Mouse (Mus musculus): ENCODE measurements around the gene Gm20767. TPM values are rescaled to one million over a fixed set of nuclear protein-coding genes. Genes with fewer than 3 reads are reported as not detected.
"Not testable (repeated sequence)": the region's sequence is repeated elsewhere in the genome, so short reads cannot be mapped to it uniquely, and the experiment has no call there.

Gene Gm20767
- polyA plus RNA-seq (2015; fragmentation: Nextera tagmentation; extraction: Ambion mirVana): not detected in 2 replicates

DNA sequence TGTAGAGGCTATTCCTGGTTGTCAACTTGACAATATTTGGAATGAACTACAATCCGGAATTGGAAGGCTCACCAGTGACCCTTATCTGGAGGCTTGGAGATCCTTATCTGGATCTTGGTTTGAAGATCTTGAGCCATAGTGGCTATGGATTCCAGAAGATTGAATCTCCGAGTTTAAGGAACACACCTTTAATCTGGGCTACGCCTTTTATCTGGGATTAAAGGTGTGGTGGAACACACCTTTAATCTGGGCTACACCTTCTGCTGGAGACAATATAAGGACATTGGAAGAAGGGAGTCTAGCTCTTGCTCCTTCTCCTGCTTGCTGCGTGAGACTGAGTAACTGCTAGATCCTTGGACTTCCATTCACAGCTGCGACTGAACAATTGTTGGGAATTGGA lies at the start of gene Gm20767:
TSS of gene Gm20767 (plus strand) at position 301 of the 400 bp plus-strand sequence.
- not testable (repeated sequence) for DNase-seq (ENCODE audit: low spot score)

DNA sequence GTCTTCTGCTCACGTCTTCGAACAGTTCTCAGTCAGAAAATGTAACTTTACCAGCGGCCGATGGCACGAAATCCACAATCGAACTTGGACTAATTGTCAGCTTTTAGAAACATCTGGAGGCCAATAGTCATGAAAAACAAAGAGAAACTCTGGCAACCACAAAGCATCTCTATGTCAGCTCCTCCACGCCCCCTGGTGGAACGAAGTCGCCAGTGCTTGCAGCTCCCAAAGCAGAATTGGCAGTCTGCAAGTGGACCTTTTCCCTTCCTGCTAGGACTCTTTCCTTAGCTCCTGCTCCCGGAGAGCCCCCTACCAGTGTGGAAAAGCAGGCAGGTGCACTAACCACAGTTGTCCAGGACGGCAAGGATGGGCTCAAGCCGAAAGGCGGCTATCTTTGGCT lies 47.1 kb upstream of the Gm20767 start:
- not testable (repeated sequence) for DNase-seq (ENCODE audit: low spot score)

DNA sequence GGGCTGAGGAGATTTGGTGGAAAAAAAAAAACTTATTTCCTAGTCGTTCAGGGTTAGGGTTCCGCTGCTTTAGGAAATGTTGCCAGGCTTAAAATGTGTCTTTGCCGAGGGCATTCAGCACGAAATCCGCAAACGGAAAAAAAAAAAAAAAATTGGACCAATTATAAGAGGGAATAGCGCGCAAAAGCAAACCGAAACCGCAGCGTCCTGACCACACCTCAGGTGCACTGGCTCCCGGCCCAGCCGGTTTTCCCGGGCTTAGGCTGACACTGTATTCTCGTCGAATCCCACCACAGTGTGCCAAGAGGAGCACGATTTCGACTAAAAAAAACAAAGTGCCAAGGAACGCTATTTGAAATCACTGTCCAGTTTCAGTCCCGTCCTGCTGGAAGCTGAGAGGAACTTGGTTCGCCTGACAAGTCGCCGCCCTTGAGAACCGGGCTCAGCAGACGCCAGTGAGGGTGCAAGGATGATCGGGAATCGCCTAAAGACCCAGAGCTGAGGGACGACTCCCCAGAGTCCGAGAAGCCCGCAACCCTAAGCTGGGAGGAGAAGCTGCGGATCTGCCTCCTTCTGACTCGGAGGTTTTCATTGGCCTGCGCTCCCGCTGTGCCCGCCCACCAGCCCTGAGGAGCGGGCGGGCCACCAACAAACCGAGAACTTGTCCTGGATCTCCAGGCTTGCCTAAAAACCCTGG lies 43.7 kb upstream of the Gm20767 start:
- not testable (repeated sequence) for DNase-seq (ENCODE audit: low spot score)

DNA sequence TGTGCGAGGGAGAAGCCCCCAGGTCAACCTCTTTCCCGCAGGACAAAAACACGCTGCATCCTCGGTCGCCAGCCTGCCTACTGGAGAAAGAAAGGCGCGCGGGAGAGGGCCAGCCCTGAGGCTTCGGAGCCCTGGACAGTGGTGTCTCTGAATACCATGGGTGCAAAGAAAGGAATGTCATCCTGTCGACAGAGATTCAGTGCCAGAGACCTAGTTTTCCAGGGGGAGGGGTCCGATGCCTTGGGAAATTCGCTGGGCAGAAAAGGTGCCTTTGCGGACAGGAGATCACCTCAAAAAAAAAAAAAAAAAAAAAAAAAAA lies 43.1 kb upstream of the Gm20767 start:
- DNase-seq (ENCODE audit: low spot score): not testable (repeated sequence)

DNA sequence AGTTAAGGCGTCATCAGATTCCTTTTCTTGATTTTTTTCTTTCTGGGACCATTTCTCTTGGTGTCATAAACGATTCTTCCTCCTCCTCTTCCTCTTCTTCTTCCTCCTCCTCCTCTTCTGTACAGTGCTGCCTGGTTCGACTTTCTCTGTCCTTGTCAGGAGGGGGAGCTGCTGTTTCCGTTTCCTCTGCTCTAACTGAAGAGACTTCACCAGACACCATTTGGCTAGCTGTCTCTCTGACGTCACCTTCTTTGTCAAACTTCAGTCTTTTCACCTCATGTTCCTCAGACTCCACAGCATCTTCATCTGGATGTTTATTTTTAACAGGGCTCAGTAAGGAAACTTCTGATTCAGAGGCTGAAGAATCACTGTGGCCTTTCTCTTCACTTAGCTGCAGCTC lies 40.7 kb upstream of the Gm20767 start:
- DNase-seq (ENCODE audit: low spot score): not testable (repeated sequence)

DNA sequence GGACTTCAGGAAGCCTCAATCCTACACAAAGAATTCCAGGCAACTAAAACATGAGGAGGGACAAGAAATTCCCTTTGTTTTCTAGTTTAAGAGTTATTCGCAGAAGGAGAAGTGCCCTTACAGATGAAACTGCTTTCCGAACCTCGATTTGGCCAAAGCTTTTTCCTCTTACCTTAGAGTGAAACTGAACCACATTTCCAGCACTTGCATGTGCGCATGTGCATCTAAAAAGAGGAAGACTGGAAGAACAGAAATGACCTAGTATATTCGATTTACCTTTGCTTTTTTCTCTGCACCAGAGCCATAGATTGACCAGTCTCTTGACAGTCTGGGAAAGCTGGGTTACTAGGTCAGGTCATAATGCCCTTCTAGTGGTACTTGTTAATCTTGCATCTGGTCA lies 33.5 kb upstream of the Gm20767 start:
- not testable (repeated sequence) for DNase-seq (ENCODE audit: low spot score)

DNA sequence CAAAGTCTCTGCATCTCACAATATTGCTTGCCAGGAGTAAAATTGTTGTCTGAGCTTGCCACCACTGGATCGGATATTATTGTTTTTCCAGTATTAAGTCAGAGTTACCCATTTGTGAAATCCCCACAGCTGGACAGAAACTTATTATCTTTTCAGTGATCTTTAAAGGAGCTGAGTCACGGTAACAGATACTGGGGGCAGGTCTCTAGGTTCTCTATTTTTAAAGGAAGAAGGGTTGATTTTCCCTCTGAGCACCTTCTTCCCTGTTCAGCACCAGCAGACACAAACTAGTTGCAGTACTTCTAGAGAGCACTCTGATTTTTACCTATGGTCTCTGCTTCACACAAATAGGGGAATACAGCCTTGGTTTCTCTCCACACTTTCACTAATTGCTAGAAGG lies 33.0 kb upstream of the Gm20767 start:
- DNase-seq (ENCODE audit: low spot score): not testable (repeated sequence)

DNA sequence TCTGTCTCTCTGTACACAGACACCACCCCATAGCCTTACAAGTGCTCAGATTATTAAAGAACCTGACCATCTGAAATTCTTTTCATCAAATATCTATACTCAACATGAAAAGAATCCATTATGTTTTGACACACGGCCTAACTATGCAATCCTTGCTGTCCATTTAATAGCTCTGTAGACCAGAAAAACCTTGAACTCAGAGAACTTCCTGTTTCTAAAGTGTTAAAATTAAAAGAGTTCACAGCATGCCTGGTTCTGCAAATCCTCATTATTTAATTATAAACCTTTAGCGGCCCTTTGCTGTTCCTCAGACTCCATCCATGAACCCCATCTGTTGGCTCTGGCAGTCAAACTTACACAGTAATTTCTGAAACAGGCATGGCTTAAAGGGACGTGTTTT lies 2.3 kb downstream of the Gm20767 start:
- DNase-seq (ENCODE audit: low spot score): not testable (repeated sequence)

DNA sequence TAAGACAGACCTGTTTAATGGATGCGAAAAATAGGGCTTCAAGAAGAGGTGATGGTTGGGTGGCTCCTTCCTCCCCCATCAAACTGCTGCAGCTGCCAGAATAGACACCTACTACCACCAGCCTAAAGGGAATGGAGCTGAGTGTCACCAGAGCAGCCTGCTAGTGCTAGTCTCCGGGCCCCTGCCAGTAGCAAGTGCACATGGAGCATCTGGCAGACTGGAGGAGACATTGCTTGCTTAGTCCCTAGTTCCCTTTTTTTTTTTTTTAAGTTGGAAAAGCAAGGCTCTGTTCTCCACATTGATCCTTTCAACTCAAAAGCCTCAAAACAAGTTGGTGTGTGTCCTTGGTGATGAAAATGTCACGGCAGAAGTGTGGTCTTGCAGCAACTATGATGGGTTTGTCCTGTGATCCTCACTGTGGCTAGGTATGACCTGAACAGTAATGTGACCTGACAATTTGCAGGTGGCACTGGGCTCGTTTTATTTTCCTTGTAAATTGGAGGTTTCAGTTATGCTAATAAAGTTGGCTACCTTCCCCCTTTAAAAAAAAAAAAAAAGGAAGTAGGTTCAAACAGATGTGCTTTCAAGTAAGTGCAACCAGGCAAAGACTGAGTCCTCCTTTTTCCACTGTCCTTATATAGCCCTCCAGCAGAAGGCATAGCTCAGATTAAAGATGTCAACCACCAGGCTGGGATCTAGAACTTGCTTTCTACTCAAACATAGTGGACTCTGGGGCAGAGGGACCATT lies 9.8 kb downstream of the Gm20767 start:
- not testable (repeated sequence) for DNase-seq (ENCODE audit: low spot score)

DNA sequence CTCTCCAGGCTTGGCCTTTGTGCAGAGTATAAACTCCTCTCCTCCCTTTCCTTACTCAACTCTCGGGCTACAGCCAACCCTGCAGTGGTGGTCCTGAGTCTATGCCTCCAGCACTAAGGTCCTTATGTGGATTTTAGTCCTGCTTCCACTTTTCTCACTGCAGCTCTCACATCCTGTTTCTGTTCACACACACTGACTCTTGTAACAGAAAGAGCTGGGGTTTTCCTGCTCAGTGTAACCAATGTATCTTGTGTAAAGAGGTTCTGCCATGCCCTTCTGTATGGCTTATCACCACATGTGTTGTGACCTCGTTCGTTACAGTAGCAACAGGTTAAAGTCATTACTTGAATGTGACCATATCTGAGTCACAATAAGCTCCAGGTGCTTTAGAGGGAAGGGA lies 10.5 kb downstream of the Gm20767 start:
- not testable (repeated sequence) for DNase-seq (ENCODE audit: low spot score)

DNA sequence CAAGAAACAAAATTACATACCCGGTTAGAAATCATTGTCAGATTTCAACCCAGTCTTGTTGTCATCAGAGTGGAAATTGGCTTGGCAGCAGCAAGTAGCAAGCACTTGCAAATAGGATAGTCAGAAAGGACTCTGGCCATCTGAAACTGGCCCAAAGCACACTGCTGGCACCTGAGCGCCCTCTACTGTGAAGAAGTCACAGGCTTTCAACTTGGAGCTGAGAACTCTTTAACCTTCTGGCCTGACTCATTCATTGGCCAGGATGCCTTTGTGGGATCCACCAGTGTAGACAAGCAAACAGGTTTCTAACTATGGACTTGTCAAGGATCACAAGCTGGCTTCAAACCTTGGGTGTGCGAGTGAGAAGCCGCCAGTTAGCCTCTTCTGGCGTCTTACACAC lies 28.3 kb downstream of the Gm20767 start:
- not testable (repeated sequence) for DNase-seq (ENCODE audit: low spot score)

DNA sequence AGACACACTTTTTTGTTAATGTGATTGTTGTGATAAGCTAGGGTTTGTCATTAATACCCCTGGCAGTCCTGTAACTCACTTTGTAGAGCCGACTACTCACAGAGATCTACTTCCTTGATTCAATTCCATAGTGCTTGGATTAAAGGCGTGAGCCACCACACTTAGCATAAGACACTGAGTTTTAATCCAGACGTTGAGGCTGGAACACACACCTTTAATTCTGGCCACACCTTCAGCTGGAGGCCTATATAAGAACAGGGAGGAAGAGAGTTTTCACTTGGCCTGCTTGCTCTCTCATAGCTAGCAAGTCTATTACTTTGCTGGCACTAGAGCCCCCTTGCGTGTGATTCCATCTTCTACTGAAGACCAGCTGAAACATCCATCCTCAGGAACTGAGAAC lies 32.1 kb downstream of the Gm20767 start, which contains the start of gene Gm21818:
TSS of gene Gm21818 (plus strand) at position 301 of the 400 bp plus-strand sequence.
- not testable (repeated sequence) for DNase-seq (ENCODE audit: low spot score)

DNA sequence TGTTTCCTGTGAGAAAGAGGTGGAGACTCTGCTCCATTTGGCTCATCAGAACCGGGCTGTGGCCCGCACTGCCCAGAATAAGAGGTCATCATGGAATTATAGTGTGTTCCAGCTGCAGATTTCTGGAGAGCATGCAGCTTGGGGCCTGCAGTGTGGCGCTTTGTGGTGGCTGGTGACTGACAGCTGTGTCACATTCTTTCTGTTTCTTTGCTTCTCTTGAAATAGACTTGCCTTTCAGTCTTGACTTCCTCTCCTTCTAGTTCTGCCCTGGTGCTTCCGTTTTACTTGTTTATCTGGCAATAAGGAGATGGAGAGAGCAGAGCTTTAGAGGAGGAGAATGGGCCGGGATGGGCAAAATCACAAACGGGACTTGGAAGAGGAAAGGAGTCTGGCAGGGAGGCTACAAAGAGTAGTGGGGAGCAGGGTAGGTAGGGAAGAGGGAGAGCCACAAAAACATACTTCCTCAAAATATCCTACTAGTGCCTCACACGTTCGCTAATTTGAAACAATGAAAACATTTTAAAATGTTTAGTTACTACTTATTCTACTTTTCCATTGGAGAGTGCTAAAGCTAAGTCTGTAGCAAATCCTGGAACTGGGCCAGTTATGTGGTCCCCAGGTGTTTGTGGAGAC lies 56.3 kb downstream of the Gm20767 start:
- DNase-seq (ENCODE audit: low spot score): not testable (repeated sequence)

Other genes with a start within 250 kb of the Gm20767 start
- not detected in 2 replicates for gene Tcstv1, start 245.5 kb upstream of the Gm20767 start, polyA plus RNA-seq (2015; fragmentation: Nextera tagmentation; extraction: Ambion mirVana)
- gene Gm21761, start 211.0 kb upstream of the Gm20767 start, polyA plus RNA-seq (2015; fragmentation: Nextera tagmentation; extraction: Ambion mirVana): not detected in 2 replicates
- gene B020031M17Rik, start 189.4 kb upstream of the Gm20767 start, polyA plus RNA-seq (2015; fragmentation: Nextera tagmentation; extraction: Ambion mirVana): not detected in 2 replicates
- not detected in 2 replicates for gene Gm36079, start 113.2 kb upstream of the Gm20767 start, polyA plus RNA-seq (2015; fragmentation: Nextera tagmentation; extraction: Ambion mirVana)
- gene Gm21188, start 88.1 kb upstream of the Gm20767 start, polyA plus RNA-seq (2015; fragmentation: Nextera tagmentation; extraction: Ambion mirVana): 0.68 and 0.69 TPM in 2 replicates
- gene Gm21818, start 32.2 kb downstream of the Gm20767 start, polyA plus RNA-seq (2015; fragmentation: Nextera tagmentation; extraction: Ambion mirVana): not detected in 2 replicates
- 0.35 and 0.39 TPM in 2 replicates for gene Gm21762, start 75.7 kb downstream of the Gm20767 start, polyA plus RNA-seq (2015; fragmentation: Nextera tagmentation; extraction: Ambion mirVana)
- gene Gm21731, start 98.9 kb downstream of the Gm20767 start, polyA plus RNA-seq (2015; fragmentation: Nextera tagmentation; extraction: Ambion mirVana): not detected in 2 replicates
- gene AF067061, start 122.9 kb downstream of the Gm20767 start, polyA plus RNA-seq (2015; fragmentation: Nextera tagmentation; extraction: Ambion mirVana): not detected in 2 replicates
- gene BC147527, start 160.1 kb downstream of the Gm20767 start, polyA plus RNA-seq (2015; fragmentation: Nextera tagmentation; extraction: Ambion mirVana): 21.9 and 23.9 TPM in 2 replicates
- gene Tcstv3, start 176.6 kb downstream of the Gm20767 start, polyA plus RNA-seq (2015; fragmentation: Nextera tagmentation; extraction: Ambion mirVana): not detected in 2 replicates